Mouse (Mus musculus) hindbrain, embryonic 10.5 days (tissue): ENCODE data around the gene Gm9918. TPM values are rescaled to one million over a fixed set of nuclear protein-coding genes. Genes with fewer than 3 reads are reported as not detected.

Experiments
- DNase-seq: peaks from one replicate; pipeline ENCODE4 v3.0.0-alpha.2; 2017; ENCODE audit warnings: low spot score
- H3K27ac ChIP-seq: fragments of 300-500 bp; sonication (generic); 2 replicates; pipeline ENCODE4 v1.5.1; 2016; ENCODE audit warnings: mild to moderate bottlenecking, moderate library complexity
- H3K27me3 ChIP-seq: fragments of 300-500 bp; sonication (generic); 2 replicates; pipeline ENCODE4 v1.6.1; 2016; ENCODE audit warnings: mild to moderate bottlenecking; ENCODE audit not compliant: poor library complexity, insufficient read depth, severe bottlenecking
- H3K36me3 ChIP-seq: fragments of 300-500 bp; sonication (generic); 2 replicates; pipeline ENCODE4 v1.6.1; 2016; ENCODE audit warnings: mild to moderate bottlenecking, moderate library complexity
- H3K4me1 ChIP-seq: fragments of 300-500 bp; sonication (generic); replicated peaks from 2 replicates; pipeline ENCODE4 v1.6.1; 2016; ENCODE audit warnings: mild to moderate bottlenecking
- H3K4me3 ChIP-seq: fragments of 300-500 bp; sonication (generic); 2 replicates; pipeline ENCODE4 v1.5.1; 2016; ENCODE audit warnings: mild to moderate bottlenecking, moderate library complexity
- H3K9me3 ChIP-seq: fragments of 300-500 bp; sonication (generic); 2 replicates; pipeline ENCODE4 v1.6.1; 2016; ENCODE audit warnings: mild to moderate bottlenecking, moderate library complexity
- WGBS: fragments of 180-500 bp; shearing (Covaris S2); methylation state at CpG from one replicate; pipeline ENCODE4 v1.1.7; 2016; 5-methylcytosine and 5-hydroxymethylcytosine counted together
- polyA plus RNA-seq: library from polyadenylated mRNA; unstranded; fragments of >200 nt; fragmentation: Nextera tagmentation; extraction: Ambion mirVana; gene quantifications from 2 replicates; pipeline ENCODE4 v1.2.1, GENCODE M21; 2016

Gm9918 gene
- polyA plus RNA-seq, 1 experiment from 2014 or later = 0.35 TPM

GRCm38 (mm10) chr15:102248131-102248811, 22.1 kb upstream of the Gm9918 start:
- peak; percentile 52 for DNase-seq
- H3K36me3 ChIP-seq = no peaks in the 10 kb centered on the region
- H3K27me3 ChIP-seq = peaks cover 95% of the 10 kb centered on the region
- 5% methylated on average over 8 of the region's 8 CpGs for WGBS
- H3K4me3 ChIP-seq = peak overlapping the region; percentile 68
- peak overlapping the region; percentile 85 for H3K27ac ChIP-seq
- peaks cover 86% of the 10 kb centered on the region for H3K4me1 ChIP-seq
- no peaks in the 10 kb centered on the region for H3K9me3 ChIP-seq

GRCm38 (mm10) chr15:102248812-102249191, 21.6 kb upstream of the Gm9918 start:
- 0% methylated on average over 1 of the region's 3 CpGs for WGBS
- peaks cover 94% of the 10 kb centered on the region for H3K27me3 ChIP-seq
- no peaks in the 10 kb centered on the region for H3K9me3 ChIP-seq
- DNase-seq = peak; percentile 42
- H3K36me3 ChIP-seq = no peaks in the 10 kb centered on the region
- H3K27ac ChIP-seq = peak overlapping the region; percentile 71
- H3K4me3 ChIP-seq = peak overlapping the region; percentile 68
- H3K4me1 ChIP-seq = peaks cover 80% of the 10 kb centered on the region

GRCm38 (mm10) chr15:102249251-102249691, 21.1 kb upstream of the Gm9918 start:
- no peaks in the 10 kb centered on the region for H3K9me3 ChIP-seq
- peak; percentile 58 for DNase-seq
- H3K4me1 ChIP-seq = peaks cover 76% of the 10 kb centered on the region
- H3K27me3 ChIP-seq = peaks cover 94% of the 10 kb centered on the region
- WGBS = 2% methylated on average over 13 of the region's 13 CpGs
- H3K36me3 ChIP-seq = no peaks in the 10 kb centered on the region
- peak overlapping the region; percentile 71 for H3K27ac ChIP-seq
- peak overlapping the region; percentile 68 for H3K4me3 ChIP-seq

- peak overlapping the region; percentile 71 for H3K27ac ChIP-seq
- peaks cover 74% of the 10 kb centered on the region for H3K4me1 ChIP-seq
- WGBS = 47% methylated on average over 9 of the region's 9 CpGs
- peak overlapping the region; percentile 68; the same call in 1 of the 2 replicates for H3K4me3 ChIP-seq
- peaks cover 92% of the 10 kb centered on the region for H3K27me3 ChIP-seq
- DNase-seq = no peak
- H3K9me3 ChIP-seq = no peaks in the 10 kb centered on the region
- no peaks in the 10 kb centered on the region for H3K36me3 ChIP-seq
Measured at GRCm38 (mm10) chr15:102249967-102250366, 20.4 kb upstream of the Gm9918 start.

GRCm38 (mm10) chr15:102250521-102250920, 19.8 kb upstream of the Gm9918 start:
- no peak for DNase-seq
- 47% methylated on average over 5 of the region's 5 CpGs for WGBS
- H3K9me3 ChIP-seq = no peaks in the 10 kb centered on the region
- peaks cover 74% of the 10 kb centered on the region for H3K4me1 ChIP-seq
- H3K27ac ChIP-seq = 0 out of 2 replicates have a peak overlapping the region, but pooled peaks have one; percentile 19
- H3K27me3 ChIP-seq = peaks cover 92% of the 10 kb centered on the region
- no peaks in the 10 kb centered on the region for H3K36me3 ChIP-seq
- H3K4me3 ChIP-seq = no peak overlapping the region

GRCm38 (mm10) chr15:102255547-102256255, 14.7 kb upstream of the Gm9918 start:
- peak overlapping the region; percentile 46 for H3K27ac ChIP-seq
- H3K4me1 ChIP-seq = peaks cover 63% of the 10 kb centered on the region
- no peaks in the 10 kb centered on the region for H3K9me3 ChIP-seq
- peak overlapping the region; percentile 64; the same call in 1 of the 2 replicates for H3K4me3 ChIP-seq
- peaks cover 89% of the 10 kb centered on the region for H3K27me3 ChIP-seq
- WGBS = 40% methylated on average over 14 of the region's 14 CpGs
- no peaks in the 10 kb centered on the region for H3K36me3 ChIP-seq
- DNase-seq = no peak

GRCm38 (mm10) chr15:102256431-102257201, 13.7 kb upstream of the Gm9918 start:
- Histone ChIP-seq H3K27ac (peak overlapping the region; percentile 85), H3K36me3 (no peaks in the 10 kb centered on the region), H3K4me1 (peaks cover 55% of the 10 kb centered on the region), H3K9me3 (no peaks in the 10 kb centered on the region), H3K4me3 (peak overlapping the region; percentile 64), H3K27me3 (peaks cover 80% of the 10 kb centered on the region)
- no peak for DNase-seq
- WGBS = 8% methylated on average over 22 of the region's 22 CpGs

GRCm38 (mm10) chr15:102257202-102258075, 12.9 kb upstream of the Gm9918 start, which contains the start of gene Rarg:
Gene Rarg (minus strand): TSS chr15:102257517.
- H3K27me3 ChIP-seq = peaks cover 80% of the 10 kb centered on the region
- H3K9me3 ChIP-seq = no peaks in the 10 kb centered on the region
- peak within 1 kb of the TSS; percentile 85 for H3K27ac ChIP-seq
- WGBS = under 1% methylated on average over 42 of the region's 46 CpGs
- peak within 1 kb of the TSS; percentile 64 for H3K4me3 ChIP-seq
- no peak for DNase-seq
- H3K4me1 ChIP-seq = peaks cover 51% of the 10 kb centered on the region
- no peaks in the 10 kb centered on the region for H3K36me3 ChIP-seq

- peaks cover 75% of the 10 kb centered on the region for H3K27me3 ChIP-seq
- H3K27ac ChIP-seq = peak overlapping the region; percentile 85
Measured at GRCm38 (mm10) chr15:102258076-102258470, 12.3 kb upstream of the Gm9918 start.

GRCm38 (mm10) chr15:102258581-102259253, 11.6 kb upstream of the Gm9918 start:
- Histone ChIP-seq H3K27ac (peak overlapping the region; percentile 85), H3K36me3 (no peaks in the 10 kb centered on the region), H3K9me3 (no peaks in the 10 kb centered on the region), H3K4me1 (peaks cover 50% of the 10 kb centered on the region), H3K27me3 (peaks cover 71% of the 10 kb centered on the region), H3K4me3 (peak overlapping the region; percentile 64)
- 9% methylated on average over 11 of the region's 11 CpGs for WGBS
- DNase-seq = no peak

More at GRCm38 (mm10) chr15:102258076-102258470, 12.3 kb upstream of the Gm9918 start:
- Histone ChIP-seq H3K36me3 (no peaks in the 10 kb centered on the region), H3K9me3 (no peaks in the 10 kb centered on the region), H3K4me3 (peak overlapping the region; percentile 64), H3K4me1 (peaks cover 50% of the 10 kb centered on the region)
- 2% methylated on average over 12 of the region's 12 CpGs for WGBS
- DNase-seq = no peak

- H3K9me3 ChIP-seq = no peaks in the 10 kb centered on the region
- H3K27me3 ChIP-seq = peaks cover 34% of the 10 kb centered on the region
- H3K36me3 ChIP-seq = no peaks in the 10 kb centered on the region
- H3K4me3 ChIP-seq = no peak overlapping the region
- WGBS = 53% methylated on average over 7 of the region's 7 CpGs
- no peak for DNase-seq
- peaks cover 21% of the 10 kb centered on the region for H3K4me1 ChIP-seq
- no peak overlapping the region for H3K27ac ChIP-seq
Measured at GRCm38 (mm10) chr15:102262582-102262981, 7.8 kb upstream of the Gm9918 start.
